Mouse (Mus musculus) stomach, postnatal 0 days (tissue): ENCODE results near the gene Nup54.

Experiments used
- CTCF ChIP-seq: IDR thresholded peaks from 2 replicates; pipeline ENCODE4 v1.5.1; 2016; ENCODE audit warnings: antibody characterized with exemption, low read depth, mild to moderate bottlenecking, moderate library complexity
- EP300 ChIP-seq: optimal IDR thresholded peaks from 2 replicates; pipeline ENCODE3; 2016; ENCODE audit warnings: antibody characterized with exemption

DNA sequence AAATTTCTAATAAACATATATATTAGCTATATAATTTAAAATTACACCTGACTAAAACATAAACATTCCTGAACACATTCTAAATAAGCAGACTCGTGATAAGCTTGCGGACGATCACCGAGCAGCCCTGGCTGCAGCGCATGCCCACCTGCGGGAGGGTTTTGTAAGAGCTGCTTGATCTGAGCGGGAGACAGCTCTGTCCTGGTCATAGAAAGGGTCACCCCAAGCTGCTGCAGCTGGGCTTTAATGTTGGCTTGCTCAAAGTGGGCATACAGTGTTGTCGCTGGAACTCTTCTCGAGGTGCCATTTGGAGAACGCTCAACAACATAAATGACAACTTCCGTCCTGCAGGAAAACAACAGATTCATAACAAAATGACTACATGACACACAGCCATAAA lies 10.9 kb downstream of the Nup54 start:
- TF ChIP-seq CTCF (no peak), EP300 (no peak)
